Mouse (Mus musculus) midbrain, embryonic 14.5 days (tissue): Measurements from ENCODE around the gene Ngdn. TPM values are rescaled to one million over a fixed set of nuclear protein-coding genes. Genes with fewer than 3 reads are reported as not detected.

Experiments used
- ATAC-seq: fragments of 200-750 bp; cut with Nextera tagmentation; 2 replicates; pipeline ENCODE4 v1.8.0; 2017; ENCODE audit warnings: moderate number of reproducible peaks, moderate library complexity; ENCODE audit not compliant: low FRiP score, low TSS enrichment
- DNase-seq: peaks from one replicate; pipeline ENCODE4 v3.0.0-alpha.2; 2015
- H3K27ac ChIP-seq: fragments of 300-500 bp; sonication (generic); replicated peaks from 2 replicates; pipeline ENCODE4 v1.5.1; 2014; ENCODE audit warnings: mild to moderate bottlenecking, low read depth, low read length, moderate library complexity
- H3K27me3 ChIP-seq: fragments of 300-500 bp; sonication (generic); 2 replicates; pipeline ENCODE4 v1.6.1; 2014; ENCODE audit warnings: low read length, control low read depth, mixed read lengths; ENCODE audit not compliant: control insufficient read depth, insufficient read depth
- H3K36me3 ChIP-seq: fragments of 300-500 bp; sonication (generic); 2 replicates; pipeline ENCODE4 v1.6.1; 2014; ENCODE audit warnings: low read length, control low read depth; ENCODE audit not compliant: control insufficient read depth, insufficient read depth
- H3K4me1 ChIP-seq: fragments of 300-500 bp; sonication (generic); 2 replicates; pipeline ENCODE4 v1.6.1; 2014; ENCODE audit warnings: mild to moderate bottlenecking, antibody characterized with exemption, low read length, control low read depth; ENCODE audit not compliant: control insufficient read depth, insufficient read depth
- H3K4me2 ChIP-seq: fragments of 300-500 bp; sonication (generic); 2 replicates; pipeline ENCODE4 v1.6.1; 2014; ENCODE audit warnings: mild to moderate bottlenecking, low read length, moderate library complexity
- H3K4me3 ChIP-seq: fragments of 300-500 bp; sonication (generic); replicated peaks from 2 replicates; pipeline ENCODE4 v1.5.1; 2014; ENCODE audit warnings: low read depth, low read length
- H3K9ac ChIP-seq: fragments of 300-500 bp; sonication (generic); replicated peaks from 2 replicates; pipeline ENCODE4 v1.6.1; 2014; ENCODE audit warnings: mild to moderate bottlenecking, low read length, moderate library complexity
- H3K9me3 ChIP-seq: fragments of 300-500 bp; sonication (generic); 2 replicates; pipeline ENCODE4 v1.6.1; 2016; ENCODE audit warnings: low read length, control low read depth, mixed read lengths; ENCODE audit not compliant: control insufficient read depth
- WGBS: fragments of 180-500 bp; shearing (Covaris S2); extraction: QIAGEN DNeasy Blood & Tissue Kit; methylation state at CpG from one replicate; pipeline ENCODE4 v1.1.7; 2014; 5-methylcytosine and 5-hydroxymethylcytosine counted together
- polyA plus RNA-seq: library from polyadenylated mRNA; unstranded; fragments of >200 nt; fragmentation: Nextera tagmentation; extraction: Ambion mirVana; gene quantifications from 2 replicates; pipeline ENCODE4 v1.2.1, GENCODE M21; 2014

Gene Ngdn
- polyA plus RNA-seq, 1 experiment from 2014 or later: 51.7 TPM

DNA sequence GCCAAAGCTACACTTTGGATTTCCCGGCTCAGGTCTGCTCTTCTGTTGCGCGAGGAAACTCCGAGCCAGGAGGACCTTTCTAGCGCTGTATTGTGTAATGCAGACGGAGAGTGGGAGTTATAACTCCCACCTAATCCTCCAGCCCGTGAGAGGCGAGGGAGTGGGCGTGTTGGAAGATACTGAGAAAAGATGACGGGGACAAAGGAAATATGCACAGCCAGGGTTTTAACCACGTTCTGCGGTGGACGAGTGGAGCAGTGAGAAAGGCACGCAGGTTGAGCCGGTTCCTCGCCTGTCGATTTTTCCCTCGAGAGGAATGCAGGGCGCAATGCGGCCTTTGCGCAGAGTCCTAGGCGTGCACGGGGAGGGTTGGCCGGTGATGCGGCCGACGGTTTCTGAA, 663 bp upstream of the Ngdn start:
- Histone ChIP-seq H3K9me3 (no peaks in the 10 kb centered on the region), H3K4me1 (0 out of 2 replicates have a peak, but pooled peaks cover 4% of the 10 kb centered on the region), H3K27ac (peak overlapping the region; percentile 91), H3K27me3 (no peaks in the 10 kb centered on the region), H3K4me2 (peak overlapping the region; percentile 67), H3K4me3 (peak overlapping the region; percentile 37), H3K9ac (peak overlapping the region; percentile 59), H3K36me3 (peaks cover 13% of the 10 kb centered on the region)
- under 1% methylated on average over 27 of the region's 27 CpGs for WGBS
- ATAC-seq (peak; percentile 73), DNase-seq (no peak)

- ATAC-seq (peak; percentile 29), DNase-seq (no peak)
- Histone ChIP-seq H3K4me3 (peak overlapping the region; percentile 60), H3K9ac (peak overlapping the region; percentile 53), H3K4me1 (0 out of 2 replicates have a peak, but pooled peaks cover 4% of the 10 kb centered on the region), H3K27ac (peak overlapping the region; percentile 53; the same call in 1 of the 2 replicates), H3K4me2 (peak overlapping the region; percentile 81), H3K36me3 (peaks cover 13% of the 10 kb centered on the region), H3K9me3 (no peaks in the 10 kb centered on the region), H3K27me3 (no peaks in the 10 kb centered on the region)
- WGBS: under 1% methylated on average over 17 of the region's 17 CpGs
Observed at GRCm38 (mm10) chr14:55015767-55016111, 485 bp downstream of the Ngdn start.

DNA sequence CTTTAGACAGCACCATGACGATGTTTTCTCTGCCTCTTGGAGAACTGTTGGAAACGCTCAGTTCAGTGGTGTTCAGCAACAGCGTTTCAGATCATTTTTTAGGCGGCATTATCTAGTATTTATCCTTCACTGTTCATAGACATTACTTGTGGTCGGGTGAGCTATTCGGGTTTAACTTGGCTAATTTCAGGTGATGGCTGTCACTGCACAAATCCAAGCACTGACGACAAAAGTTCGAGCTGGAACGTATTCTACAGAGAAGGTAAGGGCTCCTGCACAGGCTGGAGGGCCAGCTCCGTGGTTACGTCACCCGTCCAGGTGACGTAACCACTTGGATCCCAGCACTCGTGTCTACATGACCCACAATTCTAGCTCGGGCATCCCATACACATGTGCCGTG, 1.6 kb downstream of the Ngdn start:
- Histone ChIP-seq H3K4me1 (0 out of 2 replicates have a peak, but pooled peaks cover 4% of the 10 kb centered on the region), H3K4me3 (no peak overlapping the region), H3K9ac (no peak overlapping the region), H3K27me3 (no peaks in the 10 kb centered on the region), H3K36me3 (peaks cover 23% of the 10 kb centered on the region), H3K27ac (no peak overlapping the region), H3K4me2 (no peak overlapping the region), H3K9me3 (no peaks in the 10 kb centered on the region)
- DNase-seq (no peak), ATAC-seq (no peak)
- WGBS: 94% methylated on average over 16 of the region's 16 CpGs

DNA sequence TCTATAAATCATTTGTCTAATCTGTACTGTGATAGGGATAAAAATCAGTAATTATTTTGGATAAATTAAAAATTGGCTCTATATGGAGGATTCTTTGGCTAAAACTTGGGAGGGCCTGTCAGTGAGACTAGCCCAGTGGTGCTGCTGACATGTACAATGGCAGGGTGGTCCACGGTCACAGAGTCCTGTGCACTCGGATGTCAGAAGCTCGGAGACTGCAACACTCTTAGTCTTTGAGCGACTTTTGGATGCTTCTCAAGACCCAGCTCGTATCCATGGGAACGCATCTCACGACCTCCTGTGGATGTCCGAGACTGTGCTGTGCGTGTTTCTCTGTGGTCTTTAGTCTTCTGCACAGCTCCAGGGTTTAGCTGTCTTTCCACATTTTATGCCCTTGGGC, 5.1 kb downstream of the Ngdn start:
- Histone ChIP-seq H3K4me1 (no peaks in the 10 kb centered on the region), H3K9ac (no peak overlapping the region), H3K4me2 (no peak overlapping the region), H3K4me3 (no peak overlapping the region), H3K27ac (no peak overlapping the region), H3K27me3 (no peaks in the 10 kb centered on the region), H3K9me3 (no peaks in the 10 kb centered on the region), H3K36me3 (peaks cover 44% of the 10 kb centered on the region)
- no peak for DNase-seq
- WGBS: 20% methylated on average over 9 of the region's 9 CpGs
- no peak for ATAC-seq

- no peak overlapping the region for H3K27ac ChIP-seq
- H3K4me3 ChIP-seq: no peak overlapping the region
- no peaks in the 10 kb centered on the region for H3K9me3 ChIP-seq
- no peak overlapping the region for H3K9ac ChIP-seq
- 94% methylated on average over 15 of the region's 15 CpGs for WGBS
- H3K4me2 ChIP-seq: no peak overlapping the region
- ATAC-seq (no peak), DNase-seq (no peak)
- H3K36me3 ChIP-seq: peaks cover 35% of the 10 kb centered on the region
- H3K4me1 ChIP-seq: peaks cover 8% of the 10 kb centered on the region
- no peaks in the 10 kb centered on the region for H3K27me3 ChIP-seq
Observed at GRCm38 (mm10) chr14:55023011-55023410, 7.8 kb downstream of the Ngdn start.

DNA sequence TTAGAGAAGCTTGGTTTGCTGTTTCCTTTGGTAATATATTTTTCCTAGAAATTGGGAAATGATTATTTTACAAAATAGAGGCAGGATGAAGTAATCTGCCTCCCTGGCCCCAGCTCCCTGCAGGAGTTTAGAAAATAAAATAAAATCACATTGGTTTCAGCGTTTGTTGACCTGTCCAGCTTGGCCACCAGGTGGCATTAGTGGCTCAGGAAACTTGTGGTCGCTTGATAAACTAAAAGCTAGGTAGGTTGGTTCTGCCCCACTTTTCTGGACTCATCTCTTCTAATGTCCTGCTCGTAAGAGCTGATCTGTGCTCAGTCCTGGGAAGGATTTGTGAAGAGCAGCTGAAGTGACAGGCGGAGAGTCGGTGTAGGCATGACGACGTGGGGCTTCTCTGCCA, 9.0 kb downstream of the Ngdn start:
- ATAC-seq (no peak), DNase-seq (peak; percentile 89)
- Histone ChIP-seq H3K27me3 (no peaks in the 10 kb centered on the region), H3K4me1 (peaks cover 20% of the 10 kb centered on the region), H3K27ac (no peak overlapping the region), H3K4me3 (no peak overlapping the region), H3K9me3 (no peaks in the 10 kb centered on the region), H3K4me2 (no peak overlapping the region), H3K36me3 (peaks cover 31% of the 10 kb centered on the region), H3K9ac (no peak overlapping the region)
- 61% methylated on average over 7 of the region's 7 CpGs for WGBS

- H3K36me3 ChIP-seq: peaks cover 31% of the 10 kb centered on the region
- 84% methylated on average over 5 of the region's 5 CpGs for WGBS
Observed at GRCm38 (mm10) chr14:55025527-55025926, 10.3 kb downstream of the Ngdn start.

DNA sequence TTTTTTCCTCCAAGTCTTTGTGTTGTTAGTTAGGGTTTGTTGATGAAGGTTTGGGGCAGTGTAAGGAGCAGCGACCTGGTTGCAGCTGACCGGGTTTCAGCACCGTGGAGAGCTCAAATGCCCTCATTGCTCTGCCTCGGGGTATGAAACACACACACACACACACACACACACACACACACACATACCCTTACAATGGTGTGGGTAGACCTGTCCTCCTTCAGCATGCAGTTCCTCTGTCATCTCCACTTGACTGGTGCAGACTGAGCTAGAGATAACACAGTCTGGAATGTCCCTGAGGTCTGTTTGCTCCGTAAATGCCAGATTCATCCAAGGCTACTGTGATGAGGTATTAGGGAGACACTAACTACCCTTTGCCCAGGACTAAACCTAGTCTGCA, 12.0 kb downstream of the Ngdn start:
- DNase-seq: no peak
- Histone ChIP-seq H3K4me2 (peak overlapping the region; percentile 45), H3K36me3 (peaks cover 17% of the 10 kb centered on the region), H3K27ac (peak overlapping the region; percentile 96), H3K9ac (no peak overlapping the region), H3K27me3 (no peaks in the 10 kb centered on the region), H3K4me3 (no peak overlapping the region), H3K9me3 (no peaks in the 10 kb centered on the region), H3K4me1 (peaks cover 32% of the 10 kb centered on the region)
- peak; percentile 15; the same call in 1 of the 2 replicates for ATAC-seq
- 5% methylated on average over 5 of the region's 5 CpGs for WGBS

More at GRCm38 (mm10) chr14:55025527-55025926, 10.3 kb downstream of the Ngdn start:
- H3K4me2 ChIP-seq: no peak overlapping the region
- H3K27ac ChIP-seq: no peak overlapping the region
- ATAC-seq (no peak), DNase-seq (no peak)
- no peaks in the 10 kb centered on the region for H3K9me3 ChIP-seq
- no peak overlapping the region for H3K4me3 ChIP-seq
- peaks cover 31% of the 10 kb centered on the region for H3K4me1 ChIP-seq
- H3K27me3 ChIP-seq: no peaks in the 10 kb centered on the region
- H3K9ac ChIP-seq: no peak overlapping the region

DNA sequence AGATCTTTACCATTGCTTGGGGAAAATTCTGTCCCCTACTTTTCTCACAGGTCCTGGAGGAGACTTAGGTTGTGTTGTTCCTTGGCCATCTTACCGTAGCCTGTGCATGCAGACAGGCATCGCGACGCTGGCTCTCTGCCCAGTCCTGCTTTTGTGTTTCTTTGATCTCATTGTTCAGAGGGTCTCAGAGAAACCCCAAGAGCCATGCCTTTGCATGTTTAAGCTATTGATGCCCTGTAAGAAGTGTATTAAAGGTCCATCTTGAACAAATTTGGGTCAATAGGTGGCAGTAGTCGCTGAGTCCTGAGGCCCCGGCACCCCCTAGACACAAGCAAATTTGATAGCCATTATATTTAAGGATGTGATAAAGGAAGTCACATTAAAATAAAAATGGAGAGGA, 12.4 kb downstream of the Ngdn start:
- H3K36me3 ChIP-seq: peaks cover 13% of the 10 kb centered on the region
- under 1% methylated on average over 6 of the region's 6 CpGs for WGBS
- H3K4me1 ChIP-seq: peaks cover 33% of the 10 kb centered on the region
- no peak overlapping the region; the same call in 1 of the 2 replicates for H3K9ac ChIP-seq
- ATAC-seq (peak; percentile 50), DNase-seq (peak; percentile 86)
- H3K27ac ChIP-seq: peak overlapping the region; percentile 96
- H3K9me3 ChIP-seq: no peaks in the 10 kb centered on the region
- H3K27me3 ChIP-seq: no peaks in the 10 kb centered on the region
- H3K4me3 ChIP-seq: no peak overlapping the region
- peak overlapping the region; percentile 45 for H3K4me2 ChIP-seq
